Mouse (Mus musculus): ENCODE results near the gene Crtap.

DNA sequence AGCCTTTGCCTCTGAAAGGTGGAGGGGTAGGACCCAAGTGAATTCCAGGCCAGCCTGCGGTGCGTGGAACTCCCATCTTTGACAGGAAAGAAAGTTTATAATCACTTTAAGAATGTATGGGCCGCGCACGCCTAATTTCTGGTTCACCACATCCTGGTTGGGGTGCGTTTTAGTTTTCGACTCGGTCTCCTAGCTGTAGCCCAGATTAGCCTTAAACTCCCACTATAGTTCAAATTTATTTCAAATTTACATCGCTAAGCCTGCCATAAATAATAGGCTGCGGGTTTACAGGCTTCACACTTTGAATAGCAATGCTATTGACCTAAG lies 237 bp upstream of the Crtap start:
- TF ChIP-seq CTCF (IDR thresholded peaks at IDR 0.05; ENCODE audit: extremely low read depth, insufficient read length, insufficient replicate concordance, low read depth, low read length) (no peak), POLR2A (IDR thresholded peaks at IDR 0.05; ENCODE audit: low read depth, low read length) (no peak)

Data from small intestine, adult 2 months (tissue).